Mouse (Mus musculus): ENCODE data around the gene Stim2. TPM values are rescaled to one million over a fixed set of nuclear protein-coding genes. Genes with fewer than 3 reads are reported as not detected.

The Stim2 gene
- polyA plus RNA-seq, 1 experiment, result 23.6 TPM

DNA sequence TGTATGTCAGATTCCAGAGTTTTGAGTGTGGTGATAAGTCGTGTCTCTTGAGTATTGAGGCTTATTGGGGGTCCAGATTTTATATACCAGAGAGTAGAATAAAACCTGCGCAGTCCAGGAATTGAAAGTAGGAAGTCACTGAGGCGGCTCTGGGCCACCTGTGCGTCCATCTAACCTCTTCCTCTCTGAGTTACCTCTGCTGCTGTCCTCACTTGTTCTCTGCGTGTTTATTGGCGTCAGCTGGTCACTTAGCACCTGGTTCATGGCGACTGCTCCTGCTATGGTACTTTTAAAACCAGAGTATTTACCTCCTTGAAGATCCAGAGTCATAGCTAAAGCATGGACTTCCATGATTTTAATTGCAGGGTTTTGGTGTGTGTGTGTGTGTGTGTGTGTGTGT is 73.4 kb downstream of the Stim2 start:
- Histone ChIP-seq H3K4me2 (ENCODE audit: low read depth) (no peak overlapping the region), H3ac (ENCODE audit: control insufficient read depth, insufficient read length) (no peak overlapping the region), H3K79me2 (ENCODE audit: control insufficient read depth, insufficient read depth) (peaks cover 74% of the 10 kb centered on the region), H3K36me3 (ENCODE audit: control insufficient read depth, insufficient read depth) (peaks cover 3% of the 10 kb centered on the region), H3K4me3 (no peak overlapping the region), H3K27me3 (ENCODE audit: control insufficient read depth, insufficient read depth, insufficient read length) (no peaks in the 10 kb centered on the region)
- TF ChIP-seq REST (IDR thresholded peaks at IDR 0.05; ENCODE audit: insufficient read depth, insufficient read length), result no peak
- no peak for TF ChIP-seq USF1 (IDR thresholded peaks at IDR 0.05; ENCODE audit: low read depth)
- TF ChIP-seq TCF3 (IDR thresholded peaks at IDR 0.05; ENCODE audit: insufficient read length, low read depth), result no peak
- no peak for TF ChIP-seq CEBPB (IDR thresholded peaks at IDR 0.05; ENCODE audit: insufficient read depth, poor library complexity, severe bottlenecking)
- no peak for TF ChIP-seq POLR2A (IDR thresholded peaks at IDR 0.05; ENCODE audit: insufficient read length, low read depth)
- TF ChIP-seq MAX (IDR thresholded peaks at IDR 0.05; ENCODE audit: low read depth), result no peak
- no peak for TF ChIP-seq POLR2AphosphoS2 (IDR thresholded peaks at IDR 0.05; ENCODE audit: insufficient read length, low read depth)
- TF ChIP-seq MYOG (IDR thresholded peaks at IDR 0.05; ENCODE audit: control insufficient read depth in 1 of 3, insufficient read depth in 1 of 3, insufficient read length in 2 of 3, low read depth in 2 of 3), result no peak
- no peak for TF ChIP-seq SRF (IDR thresholded peaks at IDR 0.05; ENCODE audit: control insufficient read depth, insufficient read length, low read depth)
- no peak for TF ChIP-seq TCF12 (IDR thresholded peaks at IDR 0.05; ENCODE audit: insufficient read depth, poor library complexity, severe bottlenecking)

- no peak overlapping the region for H3K4me2 ChIP-seq (ENCODE audit: low read depth)
- peaks cover 63% of the 10 kb centered on the region for H3K79me2 ChIP-seq (ENCODE audit: control insufficient read depth, insufficient read depth)
- TF ChIP-seq MAX (IDR thresholded peaks at IDR 0.05; ENCODE audit: low read depth) (no peak), E2F4 (IDR thresholded peaks at IDR 0.05; ENCODE audit: insufficient read depth) (no peak), POLR2AphosphoS2 (IDR thresholded peaks at IDR 0.05; ENCODE audit: insufficient read length, low read depth) (no peak), REST (IDR thresholded peaks at IDR 0.05; ENCODE audit: insufficient read depth, insufficient read length) (no peak), MYOD1 (IDR thresholded peaks at IDR 0.05; ENCODE audit: control insufficient read depth in 1 of 3, insufficient read length in 2 of 3, low read depth in 2 of 3) (no peak), TCF3 (IDR thresholded peaks at IDR 0.05; ENCODE audit: insufficient read length, low read depth) (no peak), MYOG (IDR thresholded peaks at IDR 0.05; ENCODE audit: control insufficient read depth in 1 of 3, insufficient read depth in 1 of 3, insufficient read length in 2 of 3, low read depth in 2 of 3) (no peak), POLR2A (IDR thresholded peaks at IDR 0.05; ENCODE audit: insufficient read length, low read depth) (no peak), CEBPB (IDR thresholded peaks at IDR 0.05; ENCODE audit: insufficient read depth, poor library complexity, severe bottlenecking) (no peak), SRF (IDR thresholded peaks at IDR 0.05; ENCODE audit: control insufficient read depth, insufficient read length, low read depth) (no peak), TCF12 (IDR thresholded peaks at IDR 0.05; ENCODE audit: insufficient read depth, poor library complexity, severe bottlenecking) (no peak), USF1 (IDR thresholded peaks at IDR 0.05; ENCODE audit: low read depth) (no peak)
- H3K27me3 ChIP-seq (ENCODE audit: control insufficient read depth, insufficient read depth, insufficient read length), result no peaks in the 10 kb centered on the region
- no peak overlapping the region for H3K4me3 ChIP-seq
- no peak overlapping the region for H3ac ChIP-seq (ENCODE audit: control insufficient read depth, insufficient read length)
- peaks cover 13% of the 10 kb centered on the region for H3K36me3 ChIP-seq (ENCODE audit: control insufficient read depth, insufficient read depth)
Observed at GRCm38 (mm10) chr5:54073291-54073690, 75.0 kb downstream of the Stim2 start.

GRCm38 (mm10) chr5:54079997-54080396 is 81.7 kb downstream of the Stim2 start:
- H3K4me2 ChIP-seq (ENCODE audit: low read depth), result no peak overlapping the region
- peaks cover 52% of the 10 kb centered on the region for H3K79me2 ChIP-seq (ENCODE audit: control insufficient read depth, insufficient read depth)
- H3K4me3 ChIP-seq, result no peak overlapping the region
- H3ac ChIP-seq (ENCODE audit: control insufficient read depth, insufficient read length), result no peak overlapping the region
- TF ChIP-seq MAX (IDR thresholded peaks at IDR 0.05; ENCODE audit: low read depth) (no peak), USF1 (IDR thresholded peaks at IDR 0.05; ENCODE audit: low read depth) (no peak), REST (IDR thresholded peaks at IDR 0.05; ENCODE audit: insufficient read depth, insufficient read length) (no peak), TCF12 (IDR thresholded peaks at IDR 0.05; ENCODE audit: insufficient read depth, poor library complexity, severe bottlenecking) (no peak), SRF (IDR thresholded peaks at IDR 0.05; ENCODE audit: control insufficient read depth, insufficient read length, low read depth) (no peak), POLR2A (IDR thresholded peaks at IDR 0.05; ENCODE audit: insufficient read length, low read depth) (no peak), E2F4 (IDR thresholded peaks at IDR 0.05; ENCODE audit: insufficient read depth) (no peak), POLR2AphosphoS2 (IDR thresholded peaks at IDR 0.05; ENCODE audit: insufficient read length, low read depth) (no peak), MYOD1 (IDR thresholded peaks at IDR 0.05; ENCODE audit: control insufficient read depth in 1 of 3, insufficient read length in 2 of 3, low read depth in 2 of 3) (no peak), CEBPB (IDR thresholded peaks at IDR 0.05; ENCODE audit: insufficient read depth, poor library complexity, severe bottlenecking) (no peak), MYOG (IDR thresholded peaks at IDR 0.05; ENCODE audit: control insufficient read depth in 1 of 3, insufficient read depth in 1 of 3, insufficient read length in 2 of 3, low read depth in 2 of 3) (no peak), TCF3 (IDR thresholded peaks at IDR 0.05; ENCODE audit: insufficient read length, low read depth) (no peak)
- H3K27me3 ChIP-seq (ENCODE audit: control insufficient read depth, insufficient read depth, insufficient read length), result no peaks in the 10 kb centered on the region
- peaks cover 20% of the 10 kb centered on the region for H3K36me3 ChIP-seq (ENCODE audit: control insufficient read depth, insufficient read depth)

- TF ChIP-seq REST (IDR thresholded peaks at IDR 0.05; ENCODE audit: insufficient read depth, insufficient read length), result no peak
- no peak overlapping the region for H3ac ChIP-seq (ENCODE audit: control insufficient read depth, insufficient read length)
- no peak overlapping the region for H3K4me2 ChIP-seq (ENCODE audit: low read depth)
- H3K79me2 ChIP-seq (ENCODE audit: control insufficient read depth, insufficient read depth), result peaks cover 88% of the 10 kb centered on the region
- H3K4me3 ChIP-seq, result no peak overlapping the region
- H3K27me3 ChIP-seq (ENCODE audit: control insufficient read depth, insufficient read depth, insufficient read length), result no peaks in the 10 kb centered on the region
- no peaks in the 10 kb centered on the region for H3K36me3 ChIP-seq (ENCODE audit: control insufficient read depth, insufficient read depth)
Observed at GRCm38 (mm10) chr5:54087912-54088311, 89.6 kb downstream of the Stim2 start.

DNA sequence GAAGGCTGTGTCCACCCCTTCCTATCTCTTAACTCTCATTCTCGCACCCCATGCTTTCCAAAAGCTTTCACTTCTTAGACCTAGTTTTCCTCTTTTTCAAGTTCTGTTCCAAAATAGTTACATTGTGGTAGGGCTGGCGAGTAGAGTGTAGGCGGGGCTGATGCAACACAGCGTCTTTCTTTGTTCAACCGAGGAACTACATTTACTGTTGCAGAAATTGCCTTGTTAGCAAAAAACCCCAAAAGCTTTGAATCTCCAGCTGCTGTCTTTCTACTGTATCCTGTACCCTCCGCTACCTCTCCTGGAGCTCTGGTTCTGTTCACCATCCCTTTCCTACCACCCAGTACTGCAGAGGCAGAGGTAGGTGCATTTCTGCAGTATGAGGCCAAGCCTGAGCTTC is 99.9 kb downstream of the Stim2 start:
- no peak overlapping the region for H3K4me3 ChIP-seq
- H3K4me2 ChIP-seq (ENCODE audit: low read depth), result peak overlapping the region; percentile 28
- peaks cover 3% of the 10 kb centered on the region for H3K36me3 ChIP-seq (ENCODE audit: control insufficient read depth, insufficient read depth)
- H3K79me2 ChIP-seq (ENCODE audit: control insufficient read depth, insufficient read depth), result peaks cover 57% of the 10 kb centered on the region
- no peaks in the 10 kb centered on the region for H3K27me3 ChIP-seq (ENCODE audit: control insufficient read depth, insufficient read depth, insufficient read length)
- no peak overlapping the region for H3ac ChIP-seq (ENCODE audit: control insufficient read depth, insufficient read length)
- TF ChIP-seq SRF (IDR thresholded peaks at IDR 0.05; ENCODE audit: control insufficient read depth, insufficient read length, low read depth) (no peak), REST (IDR thresholded peaks at IDR 0.05; ENCODE audit: insufficient read depth, insufficient read length) (no peak), MYOD1 (IDR thresholded peaks at IDR 0.05; ENCODE audit: control insufficient read depth in 1 of 3, insufficient read length in 2 of 3, low read depth in 2 of 3) (no peak), MYOG (IDR thresholded peaks at IDR 0.05; ENCODE audit: control insufficient read depth in 1 of 3, insufficient read depth in 1 of 3, insufficient read length in 2 of 3, low read depth in 2 of 3) (no peak), POLR2A (IDR thresholded peaks at IDR 0.05; ENCODE audit: insufficient read length, low read depth) (no peak), POLR2AphosphoS2 (IDR thresholded peaks at IDR 0.05; ENCODE audit: insufficient read length, low read depth) (no peak), TCF3 (IDR thresholded peaks at IDR 0.05; ENCODE audit: insufficient read length, low read depth) (no peak), TCF12 (IDR thresholded peaks at IDR 0.05; ENCODE audit: insufficient read depth, poor library complexity, severe bottlenecking) (no peak), E2F4 (IDR thresholded peaks at IDR 0.05; ENCODE audit: insufficient read depth) (no peak), MAX (IDR thresholded peaks at IDR 0.05; ENCODE audit: low read depth) (no peak)

All from myocyte (in vitro differentiated cells).